Mouse (Mus musculus): ENCODE measurements around the gene Ddx25. TPM values are rescaled to one million over a fixed set of nuclear protein-coding genes. Genes with fewer than 3 reads are reported as not detected.

The Ddx25 gene
- total RNA-seq, 1 experiment from 2014 or later, result 0.67 TPM

DNA sequence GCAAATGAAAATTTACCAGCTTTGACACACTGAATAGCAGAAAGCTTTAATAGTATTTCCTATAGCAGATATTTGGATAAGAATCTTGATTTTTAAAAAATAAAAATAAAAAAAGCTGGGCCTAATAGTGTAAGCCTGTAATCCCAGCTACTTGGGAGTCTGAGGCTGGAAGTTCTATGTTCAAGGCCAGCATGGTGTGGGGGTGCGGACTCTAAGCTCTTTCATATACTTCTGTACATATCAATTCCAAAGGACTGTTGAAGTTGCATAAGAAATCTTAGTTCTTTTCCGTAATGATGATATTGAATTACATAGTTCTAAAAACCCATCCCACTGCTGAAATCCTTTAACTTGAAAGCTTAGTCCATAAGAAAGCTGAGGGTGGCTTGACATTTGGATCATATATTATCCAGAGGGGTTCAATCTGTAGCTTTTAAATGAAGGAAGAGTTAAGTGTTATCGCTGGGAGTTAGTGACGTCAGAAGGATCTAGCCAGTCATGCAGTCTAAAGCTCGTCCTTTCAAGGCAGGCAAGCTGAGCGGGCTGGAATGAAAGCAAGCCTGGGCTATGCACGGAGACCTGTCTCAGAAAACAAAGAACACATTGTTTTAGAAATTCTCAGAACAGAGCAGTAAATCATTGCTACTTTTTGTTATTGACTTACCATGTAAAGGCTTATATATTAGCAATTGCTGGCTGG lies 65.1 kb downstream of the Ddx25 start:
- no peak for DNase-seq

DNA sequence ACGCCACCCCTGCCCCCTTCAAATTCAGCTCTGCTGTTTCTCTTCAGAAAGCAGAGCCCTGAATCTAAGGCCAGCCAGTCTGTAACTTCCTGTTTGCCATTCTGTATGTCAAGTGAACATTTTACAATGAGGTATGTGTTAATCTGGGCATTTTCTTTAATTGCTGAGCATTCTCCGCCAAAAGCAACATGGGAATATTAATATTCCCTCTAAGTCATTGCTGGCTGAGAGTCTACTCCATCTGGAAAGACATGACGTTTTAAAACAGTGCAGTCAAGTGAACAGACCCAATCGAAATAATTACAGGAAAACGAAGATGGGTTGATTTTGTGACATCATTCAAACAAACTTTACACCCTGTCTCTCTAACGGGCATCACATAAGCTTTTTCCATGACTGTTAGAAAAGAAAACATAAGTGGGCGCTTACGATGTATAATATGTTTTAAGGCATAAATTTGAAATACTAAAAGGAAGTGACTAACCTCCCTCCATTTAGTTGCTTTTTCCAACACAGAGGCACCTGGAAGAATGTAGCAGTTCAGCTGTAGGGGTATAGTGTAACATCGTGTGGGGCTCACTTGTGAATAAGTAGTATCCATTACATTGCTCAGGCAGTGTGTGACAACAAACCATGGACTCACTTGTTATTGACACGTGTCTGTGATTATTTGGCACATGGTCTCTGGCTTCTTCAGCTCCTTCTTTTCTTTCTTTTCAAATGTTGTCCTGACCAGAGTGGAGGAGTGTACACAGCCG lies 67.0 kb downstream of the Ddx25 start:
- DNase-seq, result no peak

DNA sequence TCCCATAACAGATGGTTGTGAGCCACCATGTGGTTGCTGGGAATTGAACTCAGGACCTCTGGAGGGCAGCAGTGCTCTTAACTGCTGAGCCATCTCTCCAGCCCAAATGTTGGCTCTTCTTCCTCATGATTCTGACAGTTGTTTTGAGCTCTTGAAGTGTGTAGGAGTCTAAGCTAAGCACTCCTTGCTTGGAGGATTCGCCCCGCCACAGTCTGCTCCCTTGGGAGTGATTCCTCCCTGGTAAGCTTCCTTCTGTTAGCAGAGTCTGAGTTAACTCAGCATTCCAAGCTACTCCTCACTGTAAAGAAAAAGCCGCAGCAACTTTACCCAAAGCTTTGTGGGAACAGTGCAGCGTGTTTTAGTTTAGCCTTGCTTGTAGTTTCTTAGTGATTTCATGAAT lies 69.8 kb downstream of the Ddx25 start:
- DNase-seq, result no peak

Other genes starting within 250 kb of the Ddx25 start
- gene Cdon, start 137.4 kb downstream of the Ddx25 start, total RNA-seq (2021), result 22.1 and 24.4 TPM in 2 replicates
- gene Gm1113, start 40.3 kb downstream of the Ddx25 start, total RNA-seq (2021), result not detected in 2 replicates
- 14.1 and 16.3 TPM in 2 replicates for gene Pus3, start 67 bp upstream of the Ddx25 start, total RNA-seq (2021)
- 0.26 TPM in 1 of 2 replicates, not detected in the other for gene Pate2, start 11.8 kb upstream of the Ddx25 start, total RNA-seq (2021)
- gene Hyls1, start 11.9 kb upstream of the Ddx25 start, total RNA-seq (2021), result 4.2 and 5.4 TPM in 2 replicates
- gene Pate4, start 53.4 kb upstream of the Ddx25 start, total RNA-seq (2021), result not detected in 2 replicates
- gene Pate3, start 89.7 kb upstream of the Ddx25 start, total RNA-seq (2021), result not detected in 2 replicates
- not detected in 2 replicates for gene Pate1, start 128.9 kb upstream of the Ddx25 start, total RNA-seq (2021)
- gene Gm17677, start 182.5 kb upstream of the Ddx25 start, total RNA-seq (2021), result not detected in 2 replicates
- gene Gm17727, start 219.6 kb upstream of the Ddx25 start, total RNA-seq (2021), result not detected in 2 replicates
- gene Gm27235, start 231.6 kb upstream of the Ddx25 start, total RNA-seq (2021), result not detected in 2 replicates
- not detected in 2 replicates for gene D730048I06Rik, start 231.6 kb upstream of the Ddx25 start, total RNA-seq (2021)

Measured in adrenal gland, postnatal 14 days (tissue).